Mouse (Mus musculus) frontal cortex, postnatal 14 days (tissue): ENCODE data around the gene Hhipl1.
A peak's percentile ranks its signal among the peaks of the same experiment; 100 is the strongest.

Experiments used
- DNase-seq, 2 experiments: peaks; one replicate each; pipeline ENCODE4 v3.0.0; 2022; ENCODE audit warnings: low spot score in 2 of 2

The Hhipl1 gene

DNA sequence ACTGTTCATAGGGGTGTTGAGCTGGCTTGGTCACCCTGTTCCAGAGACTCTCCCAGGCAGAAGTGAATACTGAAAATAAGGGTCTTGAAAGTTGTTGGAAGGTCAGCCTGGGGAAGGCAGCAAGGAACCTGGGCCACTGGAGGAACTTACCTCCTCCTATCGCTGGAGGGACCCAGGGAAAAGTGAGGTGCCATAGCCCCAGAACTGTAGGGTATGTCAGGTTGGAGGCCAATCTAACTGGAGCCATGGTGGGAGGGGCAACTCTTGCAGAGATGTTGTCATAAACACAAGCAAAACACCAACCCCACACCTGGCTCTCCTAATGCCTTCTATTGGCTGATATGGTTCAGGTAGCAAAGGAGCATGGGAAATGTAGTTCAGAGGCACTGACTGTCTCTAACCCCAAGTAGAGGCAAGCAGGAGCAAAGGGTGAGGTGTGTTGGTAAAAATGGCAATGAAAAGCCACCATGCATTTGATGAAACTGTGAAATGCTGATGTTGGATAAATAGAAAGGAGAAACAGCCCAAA, 7.2 kb downstream of the Hhipl1 start:
- DNase-seq: no peak

DNA sequence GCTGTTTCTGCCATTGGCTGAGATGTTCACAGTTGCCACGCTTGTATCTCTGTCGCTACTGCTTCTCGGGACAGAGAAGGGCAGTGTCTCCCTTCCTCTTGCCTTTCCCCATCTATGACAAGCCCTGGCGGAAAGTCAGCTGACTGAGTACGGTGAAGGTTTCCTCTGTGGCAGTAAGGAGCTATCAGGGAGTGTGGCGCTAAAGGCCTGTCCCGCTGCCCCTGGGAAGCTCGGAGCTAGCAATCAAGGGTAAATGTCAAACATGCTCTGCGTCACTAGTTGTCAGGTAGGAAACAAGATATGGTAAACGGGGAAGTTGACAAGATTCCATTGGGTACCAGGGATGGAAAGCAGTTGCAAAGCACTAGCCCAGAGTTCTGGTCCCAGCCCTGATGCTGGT, 9.7 kb downstream of the Hhipl1 start:
- DNase-seq: no peak

DNA sequence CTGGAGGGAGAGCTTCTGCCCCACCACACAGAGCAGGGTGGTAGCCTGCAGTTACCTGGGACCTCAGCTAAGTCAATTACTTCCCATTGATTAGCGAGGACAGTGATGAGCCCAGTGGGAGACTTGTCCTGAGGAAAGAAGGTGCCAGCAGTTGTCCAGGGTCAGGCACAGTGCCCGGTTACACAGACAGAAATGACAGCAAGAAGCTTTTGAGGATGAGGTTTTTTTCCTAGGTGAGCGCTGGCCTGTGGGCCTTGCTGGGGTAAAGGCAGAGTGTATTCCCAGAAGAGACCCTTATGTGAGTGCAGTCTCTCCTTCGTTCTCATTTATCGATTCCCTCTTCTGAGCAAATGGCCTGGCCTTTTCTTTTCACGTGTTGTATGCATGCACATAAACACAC, 10.6 kb downstream of the Hhipl1 start:
- DNase-seq: no peak

DNA sequence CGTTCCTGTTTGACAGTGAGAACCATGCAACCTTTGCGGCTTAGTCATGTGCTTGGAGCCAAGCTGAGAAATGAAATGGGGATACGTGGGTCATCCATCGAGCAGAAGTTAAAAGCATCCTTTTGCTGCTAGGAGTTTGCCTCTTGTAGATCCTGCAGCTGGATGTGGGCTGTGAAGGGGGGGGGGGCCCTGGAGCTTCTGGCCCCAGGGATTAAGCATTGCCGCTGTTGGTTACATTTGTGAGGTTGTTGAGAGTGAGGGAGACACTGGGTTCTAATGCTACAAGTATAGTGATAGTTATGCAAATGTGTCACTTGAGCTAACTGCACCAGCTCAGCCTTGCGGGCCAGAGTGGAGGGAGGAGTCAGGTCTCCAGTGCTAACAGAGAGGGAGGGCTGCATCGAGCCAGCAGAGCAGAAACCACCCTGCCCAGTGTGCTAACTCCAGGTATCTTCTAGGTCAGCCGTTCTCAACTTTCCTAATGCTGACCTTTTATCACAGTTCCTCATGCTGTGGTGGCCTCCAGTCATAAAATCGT, 11.2 kb downstream of the Hhipl1 start:
- DNase-seq: no peak

DNA sequence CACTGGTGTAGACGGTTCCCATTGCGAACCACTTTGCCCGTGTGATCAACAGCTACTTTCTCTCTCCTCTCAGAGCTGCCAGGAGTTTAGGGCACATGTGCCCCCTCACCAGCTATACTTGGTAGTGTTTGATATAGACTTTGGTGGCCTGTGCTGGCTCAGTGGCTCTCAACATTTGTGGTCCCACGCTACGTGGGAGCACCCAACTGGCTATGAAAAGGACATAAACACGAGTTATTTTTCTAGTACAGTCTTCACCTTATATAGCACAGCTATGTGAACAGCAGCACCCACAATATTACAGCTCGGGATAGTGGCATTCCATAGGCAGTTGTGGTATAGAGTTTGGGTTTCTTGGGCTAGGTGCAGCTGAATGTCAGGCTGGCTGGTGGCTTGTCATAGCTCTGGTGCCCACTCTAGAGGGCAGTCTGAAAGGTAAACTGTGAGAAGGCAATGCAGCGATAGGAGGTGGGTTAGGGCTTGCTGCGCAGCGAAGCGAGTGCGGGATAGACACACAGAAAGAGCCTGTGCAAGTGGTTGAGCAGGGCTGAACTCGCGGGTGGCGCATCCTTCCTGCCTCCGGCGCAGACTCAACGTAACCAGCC, 11.9 kb downstream of the Hhipl1 start:
- DNase-seq: no peak

DNA sequence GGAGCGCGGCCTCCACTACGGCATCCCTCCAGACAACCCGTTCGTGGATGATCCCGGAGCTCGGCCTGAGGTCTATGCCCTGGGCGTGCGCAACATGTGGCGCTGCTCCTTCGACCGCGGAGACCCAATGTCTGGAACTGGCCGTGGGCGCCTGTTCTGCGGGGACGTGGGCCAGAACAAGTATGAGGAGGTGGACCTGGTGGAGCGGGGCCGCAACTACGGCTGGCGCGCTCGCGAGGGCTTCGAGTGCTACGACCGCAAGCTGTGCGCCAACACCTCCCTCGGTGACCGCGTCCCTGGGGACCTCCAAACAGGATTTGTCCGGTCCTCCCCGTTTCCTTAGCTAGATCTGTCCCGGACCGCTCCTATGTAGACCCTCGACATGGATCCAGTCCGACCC, 12.4 kb downstream of the Hhipl1 start:
- no peak for DNase-seq

DNA sequence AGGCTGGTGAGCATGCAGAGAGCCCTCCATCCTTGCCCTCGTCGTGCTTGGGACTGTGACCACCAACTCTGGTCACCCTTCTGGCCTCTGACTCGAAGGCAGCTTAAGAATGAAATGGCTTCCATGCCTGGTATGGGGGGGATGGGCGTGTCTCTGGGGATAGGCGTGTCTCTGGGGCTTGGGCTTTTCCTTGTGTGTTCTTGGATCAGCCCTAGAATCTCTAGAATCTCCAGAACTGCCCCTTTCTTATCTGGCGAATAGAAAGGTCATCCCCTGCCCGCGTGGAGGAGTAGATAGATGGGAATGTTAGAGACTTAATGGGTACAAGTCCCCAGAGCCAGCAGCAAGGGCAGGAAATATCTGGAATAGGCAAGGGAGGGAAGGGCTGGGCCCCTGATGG, 14.0 kb downstream of the Hhipl1 start:
- no peak for DNase-seq

DNA sequence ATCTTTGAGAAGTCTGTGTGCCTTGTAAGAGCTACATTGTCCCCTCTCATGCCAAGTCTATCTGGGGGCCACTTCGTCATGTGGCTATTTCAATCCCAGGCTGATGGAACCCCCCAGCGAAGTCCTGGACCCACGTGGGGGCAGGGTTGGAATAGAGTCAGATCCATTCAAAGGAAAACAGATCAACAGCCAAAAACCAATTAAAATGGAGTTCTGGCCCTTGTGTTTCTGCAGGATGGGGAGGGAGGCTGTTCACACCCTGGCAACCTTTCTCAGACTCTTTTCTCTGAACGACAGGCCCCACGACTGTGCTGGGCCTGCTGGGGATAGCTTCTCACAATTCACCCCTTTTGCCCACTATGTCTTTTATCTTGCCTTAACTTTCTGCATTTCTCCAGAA, 20.3 kb downstream of the Hhipl1 start:
- no peak for DNase-seq

DNA sequence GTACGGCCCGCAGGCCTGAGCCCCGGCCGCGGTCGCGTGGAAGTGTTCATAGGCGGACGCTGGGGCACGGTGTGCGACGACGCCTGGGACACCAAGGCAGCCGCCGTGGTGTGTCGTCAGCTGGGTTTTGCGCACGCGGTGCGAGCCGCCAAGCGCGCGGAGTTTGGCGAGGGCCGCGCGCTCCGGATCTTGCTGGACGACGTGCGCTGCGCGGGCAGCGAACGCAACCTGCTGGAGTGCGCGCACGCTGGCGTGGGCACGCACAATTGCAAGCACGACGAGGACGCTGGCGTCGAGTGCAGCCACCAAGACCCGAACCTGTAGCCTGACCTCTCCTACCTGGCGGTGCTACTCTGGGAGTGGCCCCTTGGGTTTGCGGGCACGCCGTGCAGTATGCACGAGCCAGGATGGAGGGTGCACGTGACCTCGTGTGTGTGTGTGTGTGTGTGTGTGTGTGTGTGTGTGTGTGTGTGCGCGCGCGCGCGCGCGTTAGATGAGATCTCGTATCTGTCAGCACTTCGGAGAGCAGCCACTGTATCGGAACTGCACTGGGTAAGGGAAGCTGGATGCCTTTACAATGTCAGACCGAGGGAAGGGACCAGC, 21.9 kb downstream of the Hhipl1 start:
- peak; percentile 76 to 79 for DNase-seq

DNA sequence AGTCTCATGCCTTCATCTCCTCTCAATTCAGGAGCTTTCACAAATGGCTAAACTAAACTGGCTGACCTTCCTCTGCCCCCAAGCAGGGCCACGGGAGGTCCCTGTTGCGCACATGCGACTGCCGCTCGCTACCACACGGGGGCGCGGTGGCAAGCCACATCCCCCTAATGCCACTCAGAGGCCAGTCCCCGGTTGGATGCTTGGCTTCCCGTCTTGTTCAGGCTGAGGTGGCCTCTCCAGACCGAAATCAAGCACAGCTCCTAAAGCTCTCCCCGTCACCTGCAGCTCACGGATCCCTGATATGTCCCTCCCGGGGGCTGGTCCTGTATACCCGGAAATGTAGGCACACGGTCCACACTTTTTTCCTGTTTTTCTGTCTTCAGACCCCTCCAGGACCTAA, 27.0 kb downstream of the Hhipl1 start:
- peak; percentile 72 to 77 for DNase-seq

DNA sequence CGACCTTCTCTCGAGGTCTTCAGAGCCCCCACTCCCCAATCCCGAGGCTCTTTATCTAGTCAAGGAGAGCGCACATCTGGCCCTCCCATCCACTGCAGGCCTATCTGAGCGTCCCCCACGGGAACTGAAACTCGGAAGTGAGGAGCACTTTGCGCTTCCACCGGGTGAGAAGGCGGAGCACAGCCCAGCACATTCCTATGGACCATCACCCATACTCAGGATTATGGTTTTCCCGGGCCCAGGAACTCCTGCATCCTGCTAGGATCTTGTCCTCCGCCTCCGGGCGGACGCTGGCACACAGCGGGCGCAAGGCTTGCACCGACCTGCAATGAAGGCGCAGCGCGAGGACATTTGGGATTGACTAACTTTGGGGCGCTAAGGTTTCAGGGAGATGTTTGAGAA, 27.4 kb downstream of the Hhipl1 start:
- no peak for DNase-seq

DNA sequence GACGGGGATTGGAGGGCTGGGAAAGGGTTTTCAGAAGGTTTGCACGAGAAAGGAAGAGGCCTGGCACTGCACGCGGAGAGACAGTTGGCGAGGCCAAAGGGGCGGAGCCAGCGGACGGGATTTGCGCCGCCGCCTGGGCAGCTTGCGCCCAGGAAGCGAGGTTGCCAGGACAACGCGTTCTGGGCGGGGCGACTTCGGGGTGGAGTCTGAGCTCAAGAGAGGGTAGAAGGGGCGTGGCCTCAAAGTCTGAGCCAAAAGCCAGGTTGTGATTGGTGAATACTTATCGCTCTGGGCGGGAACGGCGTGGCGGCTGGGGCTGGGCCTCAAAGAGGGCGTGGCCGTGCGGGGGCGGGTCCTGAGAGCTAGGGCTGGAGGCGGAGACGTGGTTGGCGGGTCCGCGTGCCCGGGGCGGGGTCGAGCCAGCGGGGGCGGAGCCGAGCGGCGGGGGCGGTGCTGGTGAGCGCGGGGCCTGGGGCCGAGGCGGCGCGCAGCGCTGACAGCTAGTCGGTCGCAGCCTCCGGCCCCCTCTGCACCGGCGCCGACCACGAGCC, 27.9 kb downstream of the Hhipl1 start, which contains the start of gene Cyp46a1:
TSS of gene Cyp46a1 (plus strand) at position 487 of the 551 bp plus-strand sequence.
- peak; percentile 100 for DNase-seq

DNA sequence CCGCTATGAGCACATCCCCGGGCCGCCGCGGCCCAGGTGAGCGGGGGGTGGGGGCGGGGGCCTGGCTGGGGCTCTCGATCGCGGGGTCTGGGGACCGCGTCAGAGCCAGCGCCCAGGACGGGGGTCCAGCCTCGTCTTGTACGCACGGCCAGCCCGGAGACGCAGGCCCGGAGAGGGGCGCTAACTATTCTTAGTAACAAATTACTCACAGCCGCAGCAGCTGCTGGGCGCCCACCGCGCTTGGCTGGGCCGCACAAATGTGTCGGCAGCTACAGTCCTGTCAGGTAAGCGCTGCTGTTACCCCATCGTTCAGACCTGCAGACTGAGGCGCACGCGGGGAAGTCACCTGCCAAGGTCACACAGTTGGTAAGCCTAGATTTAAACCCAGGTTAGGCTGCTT, 28.5 kb downstream of the Hhipl1 start:
- peak in 1 of 2 experiments; percentile 34 for DNase-seq

DNA sequence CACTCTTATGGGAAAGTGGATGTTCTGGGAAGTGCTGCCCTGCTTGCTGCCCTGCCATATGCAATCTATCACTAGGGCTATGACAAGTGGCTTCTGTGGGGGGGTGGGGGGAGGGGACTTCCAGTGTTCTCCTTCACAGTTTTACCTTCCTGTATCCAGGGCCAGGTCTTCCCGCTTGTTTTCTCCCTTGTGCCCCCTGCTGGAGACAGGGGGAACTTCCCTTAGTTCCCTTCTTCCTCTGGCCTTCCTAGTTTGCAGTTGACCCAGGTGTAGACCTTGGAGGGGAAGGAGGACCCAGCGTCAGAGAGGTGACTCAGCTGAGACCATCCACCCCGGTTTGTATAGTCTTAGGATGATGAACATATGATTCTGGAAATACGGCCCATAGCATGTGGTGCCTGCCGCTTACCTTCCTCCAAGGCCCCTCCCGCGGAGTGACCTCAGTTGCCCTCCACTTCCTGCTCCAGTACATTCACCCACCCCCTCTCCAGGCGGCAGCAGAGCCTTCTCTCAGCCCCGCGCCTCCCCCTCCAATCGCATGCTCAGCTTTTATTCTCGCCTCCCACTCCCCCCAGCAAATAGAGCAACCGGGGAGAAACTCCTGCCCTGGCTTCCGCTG, 32.6 kb downstream of the Hhipl1 start:
- peak in 1 of 2 experiments; percentile 37 for DNase-seq

DNA sequence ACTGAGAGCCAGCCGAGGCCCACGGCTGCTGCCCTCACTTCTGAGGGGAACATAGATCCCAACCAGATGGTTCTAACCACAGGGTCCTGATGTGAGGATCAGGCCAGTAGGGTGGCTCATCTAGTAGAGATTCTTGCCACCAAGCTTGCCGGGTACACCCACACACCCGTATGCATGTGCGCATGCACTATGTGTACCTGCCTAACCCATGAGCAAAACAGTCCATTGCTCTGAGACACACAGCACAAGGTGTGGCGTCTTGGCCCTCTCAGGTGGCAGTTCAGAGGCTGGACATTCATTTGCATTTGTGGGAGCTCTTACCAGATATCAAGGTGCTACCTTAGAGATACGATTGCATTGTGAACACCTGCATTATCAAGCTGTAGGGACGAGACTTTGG, 42.1 kb downstream of the Hhipl1 start:
- no peak for DNase-seq

DNA sequence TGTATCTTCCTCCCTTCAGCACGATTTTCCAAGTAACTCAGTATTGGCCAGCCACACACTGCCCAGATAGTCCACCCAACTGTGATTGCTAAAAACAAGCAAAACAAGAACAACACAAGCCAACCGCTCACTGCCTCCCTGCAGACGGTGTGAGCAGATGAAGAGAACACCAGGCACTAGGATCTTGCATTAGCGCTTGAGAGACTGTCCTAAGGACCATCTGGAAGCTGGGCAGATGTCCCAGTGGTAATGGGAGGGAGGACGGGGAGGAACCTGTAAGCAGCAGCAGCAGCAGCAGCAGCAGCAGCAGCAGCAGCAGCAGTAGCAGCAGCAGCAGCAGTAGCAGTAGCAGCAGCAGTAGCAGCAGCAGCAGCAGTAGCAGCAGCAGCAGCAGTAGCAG, 43.0 kb downstream of the Hhipl1 start:
- DNase-seq: no peak

DNA sequence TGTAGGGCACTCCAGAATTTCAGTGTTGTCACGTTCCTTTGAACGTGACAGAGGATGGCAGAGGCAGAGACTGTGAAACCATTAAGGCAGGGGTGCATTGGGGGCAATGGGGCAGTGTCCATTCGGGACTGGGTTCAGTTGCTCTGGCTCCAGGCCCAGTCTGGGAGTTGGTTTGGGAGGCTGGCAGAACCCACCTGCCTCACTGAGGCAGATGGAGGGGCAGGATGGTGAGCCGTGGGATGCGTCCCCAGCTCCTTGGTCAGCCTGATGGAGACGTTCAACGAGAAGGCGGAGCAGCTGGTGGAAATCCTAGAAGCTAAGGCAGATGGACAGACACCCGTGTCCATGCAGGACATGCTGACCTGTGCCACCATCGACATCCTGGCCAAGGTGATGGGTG, 44.9 kb downstream of the Hhipl1 start:
- no peak for DNase-seq

DNA sequence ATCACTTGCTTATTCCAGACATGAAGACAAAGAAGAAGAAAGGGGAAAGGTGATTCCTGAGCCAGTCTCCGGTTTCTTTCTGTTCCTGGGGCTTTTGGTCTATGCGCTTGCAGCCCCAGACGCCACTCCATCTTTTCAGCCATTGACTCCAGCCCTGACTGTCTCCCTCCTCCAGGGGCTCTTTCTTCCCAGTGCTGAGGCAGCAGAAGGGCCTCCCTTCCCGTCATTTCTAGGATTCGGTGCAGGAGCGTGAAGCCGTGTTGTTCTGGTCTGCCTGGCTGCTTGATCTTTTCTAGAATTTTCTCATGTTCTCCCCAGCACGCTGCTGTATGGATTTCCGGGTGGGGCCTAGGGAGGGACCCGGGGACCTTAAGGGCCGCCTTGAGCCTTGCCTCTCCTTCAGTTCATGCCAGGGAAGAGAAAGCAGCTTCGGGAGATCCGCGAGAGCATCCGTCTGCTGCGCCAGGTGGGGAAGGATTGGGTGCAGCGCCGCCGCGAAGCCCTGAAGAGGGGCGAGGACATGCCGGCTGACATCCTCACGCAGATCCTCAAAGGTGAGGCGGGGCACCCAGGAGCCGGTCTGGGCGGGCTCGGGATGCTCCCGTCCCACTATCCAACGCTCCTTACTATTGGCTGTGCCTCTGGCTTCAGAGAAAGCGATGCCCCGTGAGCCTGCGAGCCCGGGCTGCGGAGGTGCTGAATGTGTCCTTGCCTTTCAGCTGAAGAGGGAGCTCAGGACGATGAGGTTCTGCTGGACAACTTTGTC, 46.5 kb downstream of the Hhipl1 start:
- no peak for DNase-seq

DNA sequence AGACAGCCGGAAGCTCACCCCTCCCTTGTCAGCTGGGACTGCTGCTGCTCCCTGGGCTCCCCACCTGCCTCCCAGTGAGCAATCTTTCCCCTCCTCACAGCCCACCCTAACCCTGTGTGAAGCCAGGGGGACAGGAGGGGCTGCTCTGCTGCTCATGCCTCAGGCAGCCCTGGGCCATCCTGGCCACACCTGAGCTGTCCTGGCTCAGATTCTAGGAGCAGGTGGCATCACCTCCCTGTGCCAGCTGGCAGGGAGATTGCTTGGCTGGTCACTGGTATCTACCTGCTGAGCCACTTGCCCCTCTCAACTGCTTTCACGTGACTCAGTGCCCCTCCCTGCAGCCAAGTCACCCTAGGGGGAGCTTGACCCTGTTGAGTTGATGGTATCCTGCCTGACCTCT, 48.2 kb downstream of the Hhipl1 start:
- no peak for DNase-seq

DNA sequence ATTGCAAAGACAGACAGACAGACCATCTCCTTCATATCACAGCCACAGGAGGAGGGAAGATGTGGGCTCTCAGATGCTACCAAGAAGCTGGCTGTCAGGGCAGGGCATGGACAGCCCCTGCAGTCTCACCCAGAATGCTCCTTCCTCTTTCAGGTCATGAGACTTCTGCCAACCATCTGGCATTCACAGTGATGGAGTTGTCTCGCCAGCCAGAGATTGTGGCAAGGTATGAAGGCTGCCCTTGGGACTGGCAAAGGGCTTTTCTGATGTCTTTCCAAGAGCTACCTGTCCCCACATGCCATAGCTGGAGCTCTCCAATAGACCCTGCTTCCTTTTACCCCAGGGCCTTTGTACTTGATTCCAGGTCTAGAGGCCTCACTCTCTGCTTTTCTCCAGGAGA, 49.2 kb downstream of the Hhipl1 start:
- DNase-seq: no peak

DNA sequence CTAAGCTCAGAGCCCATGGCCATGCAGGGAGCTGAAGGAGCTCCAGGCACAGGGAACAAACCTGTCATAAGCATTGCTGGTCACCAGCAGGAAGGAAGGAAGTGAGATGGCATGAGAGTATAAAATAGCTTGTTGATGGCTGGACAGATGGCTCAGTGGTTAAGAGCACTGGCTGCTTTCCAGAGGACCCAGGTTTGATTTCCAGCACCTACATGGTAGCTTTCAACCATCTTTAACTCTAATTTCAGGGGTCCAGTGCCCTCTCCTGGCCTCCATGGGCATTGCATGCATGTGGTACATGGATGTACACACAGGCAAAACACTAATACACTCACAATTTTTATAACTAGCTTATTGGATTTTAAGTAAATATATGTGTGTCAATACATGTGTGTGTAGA, 49.9 kb downstream of the Hhipl1 start:
- no peak for DNase-seq

DNA sequence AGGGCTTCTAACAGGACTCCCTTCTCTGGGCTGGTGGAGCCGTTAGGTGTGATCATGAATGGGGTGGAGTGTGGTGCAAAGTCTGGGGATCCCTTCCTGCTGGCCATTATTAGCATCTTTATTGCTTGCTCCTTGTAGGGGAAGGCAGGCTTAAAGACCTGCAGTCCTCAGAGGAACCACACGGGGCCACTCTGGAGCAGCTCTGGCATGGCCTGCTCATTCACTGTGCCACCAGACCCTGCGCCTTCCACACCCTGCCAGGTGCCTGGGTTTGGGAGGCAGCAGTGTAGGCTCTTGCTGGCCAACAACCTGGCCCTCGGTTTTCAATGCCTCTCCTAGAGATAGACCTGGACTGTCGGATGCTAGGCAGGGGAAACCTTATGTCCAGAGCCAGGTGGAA, 57.7 kb downstream of the Hhipl1 start:
- DNase-seq: peak; percentile 66 to 84
